Mouse (Mus musculus) megakaryocyte, embryonic 14.5 days (primary cell): Measurements from ENCODE around the gene Dctn3. TPM values are rescaled to one million over a fixed set of nuclear protein-coding genes. Genes with fewer than 3 reads are reported as not detected.
"Not testable (repeated sequence)": the region's sequence is repeated elsewhere in the genome, so short reads cannot be mapped to it uniquely, and the experiment has no call there.

Source experiments
- H3K27me3 ChIP-seq: replicated peaks from 2 replicates; pipeline ENCODE3; 2012; ENCODE audit warnings: inconsistent platforms
- H3K36me3 ChIP-seq: replicated peaks from 2 replicates; pipeline ENCODE3; 2012; ENCODE audit warnings: low read length, inconsistent platforms, mixed read lengths
- H3K4me1 ChIP-seq: 2 replicates; pipeline ENCODE4 v1.6.1; 2012; ENCODE audit warnings: inconsistent platforms
- H3K4me3 ChIP-seq: replicated peaks from 2 replicates; pipeline ENCODE3; 2012; ENCODE audit warnings: moderate library complexity, mild to moderate bottlenecking, inconsistent platforms
- H3K9me3 ChIP-seq: 2 replicates; pipeline ENCODE4 v1.6.1; 2012; ENCODE audit warnings: inconsistent platforms
- FLI1 ChIP-seq: IDR thresholded peaks from 2 replicates; pipeline ENCODE4 v1.6.1; 2012; ENCODE audit warnings: low read length, inconsistent platforms, mixed read lengths
- GATA1 ChIP-seq: IDR thresholded peaks from 3 replicates; pipeline ENCODE4 v1.6.1; 2012; ENCODE audit warnings: mixed read lengths, low read length, inconsistent platforms, borderline replicate concordance
- polyA plus RNA-seq: library from polyadenylated mRNA; stranded (reverse); fragments of >175 nt; gene quantifications from 2 replicates; pipeline ENCODE4 v1.2.3, GENCODE M21; 2012; ENCODE audit warnings: low replicate concordance; ENCODE audit not compliant: insufficient read depth

Dctn3 gene
- polyA plus RNA-seq, 1 experiment: 369 TPM

DNA sequence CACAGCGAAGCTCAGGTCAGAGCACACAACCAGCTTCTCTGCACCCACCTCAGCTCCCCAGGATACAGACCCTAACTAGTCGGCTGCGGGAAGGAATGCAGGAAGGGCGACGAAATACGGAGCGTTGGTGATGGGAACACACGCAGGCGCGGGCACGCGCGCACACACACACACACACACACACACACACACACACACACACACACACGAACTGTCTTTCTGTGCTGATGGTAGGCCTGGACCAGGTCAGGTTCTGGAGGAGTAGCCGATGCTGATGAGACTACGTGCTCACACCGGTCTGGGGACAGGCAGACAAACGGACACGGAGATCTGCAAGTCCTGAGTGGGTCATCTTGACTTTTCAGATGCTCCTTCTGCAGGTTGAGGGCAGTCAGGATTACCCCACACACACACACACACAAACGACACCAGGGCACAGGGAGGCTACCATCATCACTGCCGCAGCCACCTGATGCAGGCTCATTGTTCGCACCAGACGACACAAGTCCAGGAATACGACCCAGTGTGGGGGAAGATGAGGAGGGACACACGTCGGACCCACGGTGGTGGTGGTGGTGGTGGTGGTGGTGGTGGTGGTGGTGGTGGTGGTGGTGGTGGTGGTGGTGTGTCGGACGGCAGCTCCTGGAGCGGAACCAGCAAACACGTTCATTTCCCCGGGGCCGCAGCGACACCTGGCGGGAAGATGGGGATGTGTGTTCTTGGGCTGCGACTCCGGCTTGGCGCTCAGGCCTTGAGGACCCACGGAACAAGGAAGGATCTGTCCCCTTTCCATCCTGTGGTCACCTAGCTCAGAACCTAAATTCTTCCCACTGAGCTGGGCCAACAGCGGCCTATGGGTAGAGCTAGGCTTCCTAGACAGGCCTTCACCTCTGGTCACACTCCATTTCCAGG lies 25.8 kb downstream of the Dctn3 start, which contains the start of gene Cntfr:
Cntfr (minus strand) TSS at position 160 of the 912 bp plus-strand sequence.
- H3K36me3 ChIP-seq, H3K9me3 ChIP-seq, H3K4me1 ChIP-seq: not testable (repeated sequence)
- peaks cover 14% of the 10 kb centered on the region for H3K27me3 ChIP-seq
- peak within 1 kb of the TSS; percentile 80 for H3K4me3 ChIP-seq

DNA sequence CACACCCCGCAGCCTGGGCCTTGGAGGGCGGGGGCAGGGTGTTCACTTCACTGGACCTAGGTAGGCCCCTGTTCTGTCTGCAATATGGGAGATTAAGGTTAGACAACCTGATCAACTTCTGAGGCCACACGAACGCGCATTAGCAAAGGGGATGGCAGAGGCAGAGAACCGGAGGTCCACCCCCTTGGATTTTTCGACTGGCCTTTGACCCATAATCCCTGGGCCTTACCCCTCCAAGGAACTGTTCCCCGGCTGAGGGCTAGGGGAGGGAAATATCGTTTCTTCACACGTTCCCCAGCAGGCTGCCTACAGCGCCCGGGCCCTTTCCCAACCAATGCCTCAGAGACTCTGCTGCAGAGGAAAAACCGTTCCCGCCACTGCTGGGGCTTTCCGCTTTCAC lies 26.5 kb downstream of the Dctn3 start:
- not testable (repeated sequence) for H3K4me3 ChIP-seq, H3K4me1 ChIP-seq, H3K36me3 ChIP-seq, H3K9me3 ChIP-seq
- peaks cover 15% of the 10 kb centered on the region for H3K27me3 ChIP-seq

DNA sequence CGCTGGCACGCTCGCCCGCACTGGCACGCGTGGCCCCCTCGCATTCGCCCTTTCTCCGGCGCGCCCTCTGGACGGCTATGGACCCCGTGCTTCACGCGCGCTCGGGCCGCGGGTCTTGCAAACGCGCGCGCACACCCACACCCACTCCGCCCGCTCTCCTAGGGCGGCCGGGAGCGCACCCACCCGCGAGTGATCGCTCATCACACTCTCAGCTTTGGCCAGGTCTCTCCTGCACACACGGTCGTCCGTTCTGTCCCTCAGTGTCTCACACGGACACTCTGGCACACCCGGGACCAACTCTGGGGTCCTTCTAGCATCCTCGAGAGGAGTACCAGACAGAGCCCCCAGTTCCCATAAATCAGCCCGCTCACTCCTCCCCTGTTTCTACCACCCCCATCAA lies 27.2 kb downstream of the Dctn3 start:
- H3K4me3 ChIP-seq, H3K4me1 ChIP-seq, H3K9me3 ChIP-seq, H3K36me3 ChIP-seq: not testable (repeated sequence)
- H3K27me3 ChIP-seq: peaks cover 15% of the 10 kb centered on the region

DNA sequence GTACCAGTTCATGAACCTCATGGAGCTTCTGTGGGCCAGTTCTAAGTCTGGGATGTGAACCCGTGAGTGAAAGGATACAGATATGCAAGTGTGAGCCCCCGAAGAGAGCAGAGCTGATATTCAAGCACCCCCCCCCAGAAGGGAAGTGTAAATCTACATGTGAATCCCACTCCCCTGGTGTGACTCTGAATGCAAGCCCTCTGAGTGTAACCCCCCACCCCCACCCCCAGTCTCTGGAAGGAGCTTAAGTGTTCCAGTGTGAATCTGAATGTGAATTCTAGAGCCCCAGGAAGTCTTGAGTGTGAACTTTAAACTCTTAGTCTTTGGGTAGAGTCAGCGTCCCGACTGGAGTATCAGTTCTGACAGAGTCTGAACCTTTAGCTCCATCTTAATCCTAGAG lies 29.5 kb downstream of the Dctn3 start:
- not testable (repeated sequence) for H3K36me3 ChIP-seq, H3K9me3 ChIP-seq, H3K4me3 ChIP-seq, H3K4me1 ChIP-seq
- peaks cover 15% of the 10 kb centered on the region for H3K27me3 ChIP-seq

DNA sequence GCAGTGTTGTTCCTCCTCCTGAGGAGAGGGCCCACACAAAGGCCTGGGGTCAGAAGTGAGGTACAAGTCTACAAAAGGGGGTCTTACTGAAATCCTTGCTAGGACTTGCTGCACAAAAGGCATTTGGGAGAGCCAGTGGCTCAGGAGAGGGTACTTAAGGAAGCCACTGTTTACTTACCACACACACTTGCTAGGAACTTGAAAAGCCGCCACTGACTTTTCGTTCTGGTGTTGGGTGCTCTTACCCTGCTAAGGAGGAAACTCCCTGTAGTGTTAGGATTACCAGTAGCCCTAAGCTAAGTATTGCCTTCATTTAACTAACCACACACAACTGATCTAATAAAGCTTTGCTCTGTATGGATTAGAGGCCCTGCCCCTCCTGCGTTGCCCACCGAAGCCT lies 33.0 kb downstream of the Dctn3 start:
- H3K36me3 ChIP-seq, H3K4me3 ChIP-seq, H3K4me1 ChIP-seq, H3K9me3 ChIP-seq, H3K27me3 ChIP-seq: not testable (repeated sequence)

DNA sequence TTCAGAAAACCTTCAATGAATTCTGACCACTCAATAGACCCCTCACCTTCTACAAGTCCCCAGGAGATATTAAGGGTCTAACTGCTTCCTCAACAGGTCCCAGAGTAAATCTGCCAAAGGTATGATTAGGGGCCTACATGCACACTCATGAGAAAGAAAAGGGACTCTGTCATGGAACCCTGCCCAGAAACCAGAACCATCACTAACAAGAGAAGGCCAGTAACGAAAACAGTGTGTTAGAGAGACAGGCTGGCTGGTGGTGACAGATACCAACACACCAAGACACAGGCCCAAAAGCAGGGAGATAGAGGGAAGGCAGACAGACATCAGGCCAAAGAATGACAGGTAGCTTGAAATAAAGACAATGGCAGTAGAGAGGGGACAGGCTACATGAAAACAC lies 34.4 kb downstream of the Dctn3 start:
- not testable (repeated sequence) for H3K4me1 ChIP-seq, H3K27me3 ChIP-seq, H3K4me3 ChIP-seq, H3K36me3 ChIP-seq, H3K9me3 ChIP-seq

DNA sequence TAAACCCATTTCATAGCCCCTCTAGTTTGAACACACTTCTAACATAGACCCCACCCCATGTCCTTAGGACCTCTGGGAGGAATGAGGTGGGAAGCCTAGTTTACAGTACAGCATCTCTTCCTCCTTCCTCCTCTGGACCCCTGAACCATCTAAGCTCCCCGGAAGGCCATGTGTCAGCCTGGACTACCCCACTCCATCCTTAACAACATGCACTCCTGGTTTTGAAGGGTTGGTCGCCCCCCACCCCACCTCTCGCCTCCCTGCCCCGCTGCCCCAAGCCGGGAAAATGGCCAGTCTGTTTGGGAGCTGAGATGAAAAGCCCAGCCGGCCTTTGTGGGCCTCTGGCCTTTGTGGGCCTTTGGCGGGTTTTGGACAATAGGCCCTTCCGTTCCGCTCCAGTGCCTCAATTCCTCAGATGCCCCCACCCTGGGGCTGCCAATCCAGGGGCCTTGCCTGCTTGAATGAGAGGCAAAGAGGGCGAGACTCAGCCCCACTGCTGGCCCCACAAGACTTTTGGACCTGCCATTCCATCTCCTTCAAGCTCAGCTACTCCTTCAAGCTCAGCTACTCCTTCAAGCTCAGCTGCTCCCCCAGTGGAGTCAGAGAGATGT lies 37.0 kb downstream of the Dctn3 start:
- H3K9me3 ChIP-seq, H3K4me3 ChIP-seq, H3K36me3 ChIP-seq, H3K4me1 ChIP-seq: not testable (repeated sequence)
- H3K27me3 ChIP-seq: peaks cover 17% of the 10 kb centered on the region

DNA sequence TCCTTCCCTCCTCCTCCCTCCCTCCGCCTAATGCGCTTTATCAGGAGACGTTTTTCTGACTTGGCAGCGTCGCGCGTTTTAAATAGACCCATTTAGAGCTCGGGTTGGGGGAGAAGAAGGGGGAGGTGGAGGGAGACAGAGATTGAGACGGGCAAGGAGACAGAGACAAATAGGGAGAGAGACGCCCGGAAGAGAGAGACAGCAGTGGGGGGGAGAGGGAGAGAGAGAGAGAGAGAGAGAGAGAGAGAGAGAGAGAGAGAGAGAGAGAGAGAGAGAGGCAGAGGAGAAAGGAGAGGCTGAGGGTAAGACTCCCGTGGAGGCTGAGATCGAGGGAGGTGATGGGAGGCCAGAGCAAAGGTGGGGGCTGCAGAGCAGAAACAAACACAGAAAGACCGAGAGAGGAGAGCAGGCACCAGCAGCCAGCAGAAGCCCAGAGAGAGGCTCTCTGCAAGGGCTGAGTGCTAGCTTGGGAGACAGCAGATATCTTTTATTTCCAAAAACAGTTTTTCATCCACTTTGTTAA lies 38.0 kb downstream of the Dctn3 start:
- peaks cover 26% of the 10 kb centered on the region for H3K27me3 ChIP-seq
- not testable (repeated sequence) for H3K9me3 ChIP-seq, H3K4me3 ChIP-seq, H3K4me1 ChIP-seq, H3K36me3 ChIP-seq

DNA sequence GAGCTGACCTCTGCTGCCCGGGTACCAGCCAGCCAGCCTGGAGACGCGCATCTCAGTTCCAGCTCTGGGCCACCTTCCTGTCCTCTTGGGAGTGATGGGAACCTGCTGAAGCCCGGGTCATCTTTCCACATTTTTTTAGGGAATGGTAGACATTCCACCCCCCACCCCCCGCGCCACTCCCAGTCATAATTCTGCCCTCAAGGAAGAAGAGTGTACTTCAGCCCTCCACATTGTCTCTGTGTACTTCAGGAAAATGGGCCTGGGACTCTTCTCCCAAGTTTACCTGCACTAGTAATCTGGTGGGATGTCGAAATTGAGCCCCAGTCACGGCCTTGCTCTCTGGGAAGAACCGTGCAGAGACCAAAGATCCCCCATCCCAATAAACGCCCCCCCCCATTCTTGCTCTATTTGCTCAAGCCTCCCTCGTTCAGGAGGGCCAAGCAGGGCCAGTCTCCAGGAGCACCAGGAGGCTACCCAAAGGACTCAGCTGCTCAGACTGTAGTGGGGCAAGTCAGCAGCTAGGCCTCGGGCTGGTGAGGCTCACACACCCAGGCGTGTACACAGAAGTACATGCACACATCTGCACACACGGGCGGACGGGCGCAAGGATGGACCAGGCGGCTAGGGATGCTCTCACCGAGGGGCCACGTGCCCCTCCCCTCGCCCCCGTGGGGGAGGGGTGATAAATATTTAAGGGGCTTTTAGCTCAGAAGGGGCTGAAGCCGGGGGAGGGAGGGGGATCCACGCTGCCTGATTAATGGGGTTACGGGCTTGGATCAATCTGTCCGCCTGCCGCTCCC lies 38.6 kb downstream of the Dctn3 start:
- not testable (repeated sequence) for H3K36me3 ChIP-seq, H3K9me3 ChIP-seq

DNA sequence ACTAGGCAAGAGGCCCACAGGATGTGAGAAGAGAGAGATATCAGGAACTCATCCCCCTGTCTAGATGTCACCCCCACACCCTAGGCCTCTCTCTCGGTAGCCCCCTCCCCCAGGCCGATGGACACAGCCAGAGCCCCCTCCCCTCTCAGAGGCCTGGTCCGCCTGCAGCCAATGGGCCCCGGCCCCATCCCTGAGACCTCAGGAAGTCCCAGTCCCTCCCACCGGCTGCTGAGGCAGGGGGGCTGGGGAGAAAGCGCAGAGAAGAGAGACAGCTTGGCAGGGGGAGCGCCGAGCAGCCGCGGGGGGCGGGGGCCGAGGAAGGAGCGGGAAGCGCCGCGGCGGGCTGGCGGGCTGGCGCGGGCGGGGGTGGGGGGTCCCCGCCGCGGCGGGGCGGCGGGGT lies 39.7 kb downstream of the Dctn3 start:
- peaks cover 42% of the 10 kb centered on the region for H3K27me3 ChIP-seq
- not testable (repeated sequence) for H3K36me3 ChIP-seq, H3K9me3 ChIP-seq, H3K4me1 ChIP-seq, H3K4me3 ChIP-seq

More for the DNA sequence above, 38.6 kb downstream of the Dctn3 start:
- H3K4me1 ChIP-seq, H3K4me3 ChIP-seq: not testable (repeated sequence)
- peaks cover 32% of the 10 kb centered on the region for H3K27me3 ChIP-seq

DNA sequence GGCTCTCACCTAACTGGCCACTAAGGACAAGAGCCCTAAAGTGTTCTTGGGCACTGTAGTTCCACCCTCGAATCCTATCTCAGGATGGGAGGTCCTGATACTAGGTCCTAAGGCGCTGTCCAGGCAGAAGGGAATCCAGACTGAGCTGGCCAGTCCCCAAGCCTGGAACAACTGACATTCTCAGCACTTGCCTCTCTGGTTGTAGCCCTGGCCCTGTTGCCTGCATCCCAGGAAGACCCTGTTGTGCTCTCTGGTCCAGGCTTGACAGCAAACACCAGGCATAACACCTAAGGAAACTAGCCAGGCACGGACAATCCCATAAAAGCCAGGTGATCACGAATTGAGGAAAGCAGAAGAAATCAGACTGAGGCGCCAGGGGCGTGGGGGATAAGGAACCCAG lies 40.2 kb downstream of the Dctn3 start:
- Histone ChIP-seq H3K27me3 (peaks cover 47% of the 10 kb centered on the region), H3K4me3 (no peak overlapping the region), H3K36me3 (no peaks in the 10 kb centered on the region), H3K4me1 (no peaks in the 10 kb centered on the region), H3K9me3 (no peaks in the 10 kb centered on the region)
- TF ChIP-seq GATA1 (no peak), FLI1 (no peak)
